Comparison of ENCODE assay signal across 30 mouse cellular contexts in genomic region chr2:142624254-142624653, GRCm38 (mm10).
"Had no signal": no experiment of that assay in that cellular context is flagged by ENCODE, and none has a peak within 500 bp of the region (broad histone marks: within the 10 kb centered on the region; RNA-seq: fewer than 3 reads in every experiment).

No protein-coding gene starts in this region.

- H3K4me1 ChIP-seq: limb, embryonic 15.5 days; liver, embryonic 12.5 days; liver, embryonic 13.5 days; liver, embryonic 15.5 days; lung, embryonic 15.5 days; midbrain, embryonic 10.5 days; midbrain, embryonic 12.5 days; midbrain, embryonic 15.5 days had no signal

- H3K4me3 ChIP-seq: left cerebral cortex, adult 2 months; limb, embryonic 10.5 days; limb, embryonic 12.5 days; limb, embryonic 13.5 days; limb, embryonic 15.5 days; liver, embryonic 12.5 days; liver, embryonic 13.5 days; liver, embryonic 15.5 days; lung, embryonic 15.5 days; megakaryocyte, embryonic 14.5 days; midbrain, embryonic 10.5 days; midbrain, embryonic 12.5 days; midbrain, embryonic 15.5 days; myocyte had no signal

- DNase-seq: layer of hippocampus, postnatal 36 days; left cerebral cortex, postnatal 4 days; liver; liver, embryonic 13.5 days; liver, postnatal 0 days; lung, adult 18-20 months; lung, adult 2 months; lung, embryonic 14.5 days; lung, postnatal 10 days; lung, postnatal 14 days; lung, postnatal 36 days; midbrain, embryonic 14.5 days had no signal

- H3K36me3 ChIP-seq: limb, embryonic 10.5 days; limb, embryonic 12.5 days; limb, embryonic 13.5 days; liver, embryonic 12.5 days; liver, embryonic 13.5 days; liver, embryonic 15.5 days; lung, embryonic 15.5 days; midbrain, embryonic 10.5 days; midbrain, embryonic 12.5 days; midbrain, embryonic 15.5 days had no signal

- ATAC-seq: liver, embryonic 12.5 days; liver, postnatal 0 days; lung, postnatal 0 days; midbrain, embryonic 15.5 days; midbrain, embryonic 16.5 days had no signal

- H3K27ac ChIP-seq: left cerebral cortex, adult 2 months; limb, embryonic 10.5 days; limb, embryonic 12.5 days; limb, embryonic 13.5 days; limb, embryonic 15.5 days; liver, embryonic 12.5 days; liver, embryonic 13.5 days; liver, embryonic 14.5 days; liver, embryonic 15.5 days; lung, embryonic 15.5 days; macrophage; midbrain, embryonic 12.5 days; midbrain, embryonic 15.5 days had no signal

- H3K4me2 ChIP-seq: limb, embryonic 12.5 days; limb, embryonic 13.5 days; limb, embryonic 15.5 days; liver, embryonic 11.5 days; liver, embryonic 12.5 days; liver, embryonic 13.5 days; liver, embryonic 15.5 days; lung, embryonic 14.5 days; lung, embryonic 15.5 days; midbrain, embryonic 12.5 days; midbrain, embryonic 15.5 days had no signal

- H3K9ac ChIP-seq: limb, embryonic 12.5 days; limb, embryonic 13.5 days; limb, embryonic 15.5 days; liver, embryonic 12.5 days; liver, embryonic 13.5 days; liver, embryonic 14.5 days; liver, embryonic 15.5 days; liver, postnatal 0 days; lung, embryonic 14.5 days; lung, embryonic 15.5 days; midbrain, embryonic 12.5 days; midbrain, embryonic 15.5 days had no signal

- H3K9me3 ChIP-seq: limb, embryonic 10.5 days; limb, embryonic 12.5 days; limb, embryonic 13.5 days; limb, embryonic 15.5 days; liver, embryonic 12.5 days; liver, embryonic 13.5 days; liver, embryonic 15.5 days; lung, embryonic 15.5 days; megakaryocyte, embryonic 14.5 days; midbrain, embryonic 10.5 days; midbrain, embryonic 12.5 days; midbrain, embryonic 15.5 days had no signal

- H3K27me3 ChIP-seq: limb, embryonic 12.5 days; limb, embryonic 13.5 days; limb, embryonic 15.5 days; liver, embryonic 12.5 days; liver, embryonic 13.5 days; liver, embryonic 15.5 days; lung, embryonic 15.5 days; megakaryocyte, embryonic 14.5 days; midbrain, embryonic 15.5 days had no signal
